Comparison of ENCODE assay signal across 7 mouse cellular contexts in genomic region chr5:125389579-125390441, GRCm38 (mm10). TPM values are rescaled to one million over a fixed set of nuclear protein-coding genes. Genes with fewer than 3 reads are reported as not detected.
DNase-seq lines count a peak whose midpoint lies in the region; ATAC-seq and TF ChIP-seq lines count a peak whose summit lies in the region.

Gene Ubc, minus strand, starts transcription at chr5:125390202.

- peak within 1 kb of the TSS; percentile 100 for H3K4me3 ChIP-seq in embryonic facial prominence, embryonic 13.5 days
- H3K4me3 ChIP-seq in heart, adult 2 months: peak within 1 kb of the TSS; percentile 86
- peak within 1 kb of the TSS; percentile 100 for H3K4me3 ChIP-seq in limb, embryonic 13.5 days
- peak within 1 kb of the TSS; percentile 98 for H3K4me3 ChIP-seq in midbrain, embryonic 15.5 days

- TF ChIP-seq CTCF in heart, adult 2 months (IDR thresholded peaks at IDR 0.05): no peak

- peak within 1 kb of the TSS; percentile 95 for H3K4me2 ChIP-seq in embryonic facial prominence, embryonic 13.5 days
- peak within 1 kb of the TSS; percentile 99 for H3K4me2 ChIP-seq in limb, embryonic 13.5 days (replicated peaks)
- peak within 1 kb of the TSS; percentile 98 for H3K4me2 ChIP-seq in midbrain, embryonic 15.5 days

- H3K36me3 ChIP-seq in embryonic facial prominence, embryonic 13.5 days: peaks cover 13% of the 10 kb centered on the region
- peaks cover 26% of the 10 kb centered on the region for H3K36me3 ChIP-seq in heart, adult 2 months (ENCODE audit: control insufficient read depth, insufficient read depth, low read length)
- H3K36me3 ChIP-seq in limb, embryonic 13.5 days: peaks cover 16% of the 10 kb centered on the region
- H3K36me3 ChIP-seq in midbrain, embryonic 15.5 days (replicated peaks): peaks cover 12% of the 10 kb centered on the region

- intact Hi-C loops in heart, adult 2 months (cut with DNase I): loop anchor here (2.0 kb wide), 1 partner anchor 15 kb away; no protein-coding TSS in a partner anchor

- H3K9me3 ChIP-seq in embryonic facial prominence, embryonic 13.5 days: no peaks in the 10 kb centered on the region
- no peaks in the 10 kb centered on the region for H3K9me3 ChIP-seq in limb, embryonic 13.5 days
- no peaks in the 10 kb centered on the region for H3K9me3 ChIP-seq in midbrain, embryonic 15.5 days

- peaks cover 48% of the 10 kb centered on the region for H3K4me1 ChIP-seq in embryonic facial prominence, embryonic 13.5 days
- H3K4me1 ChIP-seq in heart, adult 2 months (ENCODE audit: control insufficient read depth, insufficient read depth, low read length): peaks cover 15% of the 10 kb centered on the region
- H3K4me1 ChIP-seq in limb, embryonic 13.5 days: peaks cover 35% of the 10 kb centered on the region
- peaks cover 47% of the 10 kb centered on the region for H3K4me1 ChIP-seq in midbrain, embryonic 15.5 days

- no peaks in the 10 kb centered on the region for H3K27me3 ChIP-seq in embryonic facial prominence, embryonic 13.5 days
- no peaks in the 10 kb centered on the region for H3K27me3 ChIP-seq in heart, adult 2 months (ENCODE audit: control insufficient read depth, insufficient read depth, low read length)
- no peaks in the 10 kb centered on the region for H3K27me3 ChIP-seq in limb, embryonic 13.5 days
- H3K27me3 ChIP-seq in midbrain, embryonic 15.5 days (replicated peaks): no peaks in the 10 kb centered on the region

- ATAC-seq in embryonic facial prominence, embryonic 13.5 days (ENCODE audit: insufficient number of reproducible peaks, insufficient read depth, low FRiP score, low TSS enrichment, low read depth): peak; percentile 60; the same call in 1 of the 2 replicates
- ATAC-seq in limb, embryonic 13.5 days (ENCODE audit: low FRiP score, low read depth): peak; percentile 67
- peak; percentile 74 for ATAC-seq in midbrain, embryonic 15.5 days (replicated peaks)

- under 1% methylated on average over 68 of the region's 69 CpGs for WGBS in embryonic facial prominence, embryonic 13.5 days
- WGBS in heart, adult 2 months: under 1% methylated on average over 69 of the region's 69 CpGs
- WGBS in limb, embryonic 13.5 days: 1% methylated on average over 69 of the region's 69 CpGs
- WGBS in midbrain, embryonic 15.5 days: under 1% methylated on average over 68 of the region's 69 CpGs

- peaks cover 8% of the 10 kb centered on the region; the same call in 1 of the 2 replicates for H3K79me2 ChIP-seq in heart, adult 2 months (replicated peaks; ENCODE audit: control insufficient read depth, insufficient read depth, low read length)

- DNase-seq in adrenal gland, postnatal 25 days: peak; percentile 90
- peak; percentile 92 to 93 for DNase-seq in heart, adult 2 months
- peak; percentile 91 to 94 for DNase-seq in kidney, adult 8-10 months
- peak; percentile 75 to 79 for DNase-seq in spleen, adult 18-20 months

- peak; percentile 98 for TF ChIP-seq POLR2A in heart, adult 2 months (IDR thresholded peaks at IDR 0.05; ENCODE audit: insufficient read depth, low read depth, low read length)

- H3K9ac ChIP-seq in embryonic facial prominence, embryonic 13.5 days: peak within 1 kb of the TSS; percentile 100
- peak within 1 kb of the TSS; percentile 99 for H3K9ac ChIP-seq in heart, adult 2 months (ENCODE audit: low read depth, low read length)
- H3K9ac ChIP-seq in limb, embryonic 13.5 days: peak within 1 kb of the TSS; percentile 99
- peak within 1 kb of the TSS; percentile 97 for H3K9ac ChIP-seq in midbrain, embryonic 15.5 days

- H3K27ac ChIP-seq in embryonic facial prominence, embryonic 13.5 days: peak within 1 kb of the TSS; percentile 98
- H3K27ac ChIP-seq in heart, adult 2 months: peak within 1 kb of the TSS; percentile 99
- H3K27ac ChIP-seq in limb, embryonic 13.5 days: peak within 1 kb of the TSS; percentile 92
- H3K27ac ChIP-seq in midbrain, embryonic 15.5 days: peak within 1 kb of the TSS; percentile 99

- peak; percentile 57; the same call in 1 of the 2 replicates for TF ChIP-seq EP300 in heart, adult 2 months (IDR thresholded peaks at IDR 0.05; ENCODE audit: insufficient read depth, low read depth, low read length)

RNA-seq across cellular contexts. Expression of gene Ubc, which starts in this region (rescaled TPM):
- total RNA-seq in adrenal gland, postnatal 25 days (2021): 1,462 and 1,631 TPM in 2 replicates
- polyA plus RNA-seq in embryonic facial prominence, embryonic 13.5 days (2015; fragmentation: Nextera tagmentation; extraction: Ambion mirVana): 979 and 1,012 TPM in 2 replicates
- 1,000 to 10,000 TPM in 1 of 2 experiments, 100 to 1,000 TPM in 1; 894 to 1,473 TPM for total RNA-seq in heart, adult 2 months (2021)
- polyA plus RNA-seq in heart, adult 2 months (2012; rRNA removed): 664 and 1,033 TPM in 2 replicates
- polyA plus RNA-seq in limb, embryonic 13.5 days (2015; fragmentation: Nextera tagmentation; extraction: Ambion mirVana): 1,179 and 1,190 TPM in 2 replicates
- polyA plus RNA-seq in midbrain, embryonic 15.5 days (2015; fragmentation: Nextera tagmentation; extraction: Ambion mirVana): 1,496 and 1,513 TPM in 2 replicates

Comparison
In these comparisons a context has a peak if more than half of its experiments do, and no peak if none do; other contexts are left out.
1. Peak in every context shown above with its lines: DNase-seq, ATAC-seq, H3K4me3 ChIP-seq and H3K27ac ChIP-seq.